Mouse (Mus musculus): ENCODE results near the gene Ncam1.

DNA sequence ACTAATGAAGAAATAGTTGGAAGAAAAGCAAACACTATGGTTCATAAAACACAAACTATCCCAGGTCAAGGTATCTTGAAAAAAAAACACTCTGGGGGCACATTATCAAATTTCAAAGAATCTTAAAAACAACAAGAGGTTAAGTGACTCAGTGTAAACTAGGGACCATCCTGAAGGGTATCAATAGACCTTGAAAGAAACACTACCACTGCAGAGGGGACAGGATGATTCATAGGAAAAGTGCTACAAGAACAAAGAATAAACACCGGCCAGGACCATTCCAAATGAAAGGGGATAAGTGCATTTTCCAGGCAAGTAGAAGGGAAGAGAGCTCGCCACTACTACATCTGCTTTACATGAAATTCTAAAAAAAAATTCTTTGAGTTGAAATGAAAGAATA, 32.1 kb downstream of the Ncam1 start:
- TF ChIP-seq GATA1 (IDR thresholded peaks at IDR 0.05; ENCODE audit: borderline replicate concordance, low read length) (no peak), FLI1 (IDR thresholded peaks at IDR 0.05; ENCODE audit: low read length) (no peak)

Data from megakaryocyte, embryonic 14.5 days (primary cell).